Mouse (Mus musculus) testis, adult 2 months (tissue): ENCODE measurements around the gene Omg. TPM values are rescaled to one million over a fixed set of nuclear protein-coding genes. Genes with fewer than 3 reads are reported as not detected.

Experiments used
- H3K27ac ChIP-seq: fragments of 200-500 bp; 2 replicates; pipeline ENCODE4 v1.5.1; 2012; ENCODE audit warnings: low read depth, low read length; ENCODE audit not compliant: control insufficient read depth, insufficient read depth
- H3K27me3 ChIP-seq: fragments of 200-500 bp; 2 replicates; pipeline ENCODE4 v1.6.1; 2012; ENCODE audit warnings: mild to moderate bottlenecking, low read length, moderate library complexity; ENCODE audit not compliant: control insufficient read depth, insufficient read depth
- H3K36me3 ChIP-seq: fragments of 200-500 bp; 2 replicates; pipeline ENCODE4 v1.6.1; 2012; ENCODE audit warnings: mild to moderate bottlenecking, low read length; ENCODE audit not compliant: control insufficient read depth, insufficient read depth
- H3K4me1 ChIP-seq: fragments of 200-500 bp; 2 replicates; pipeline ENCODE4 v1.6.1; 2012; ENCODE audit warnings: low read length; ENCODE audit not compliant: control insufficient read depth, insufficient read depth
- H3K4me3 ChIP-seq: fragments of 200-500 bp; 2 replicates; pipeline ENCODE4 v1.5.1; 2012; ENCODE audit warnings: low read depth, mild to moderate bottlenecking, low read length, moderate library complexity, mixed read lengths; ENCODE audit not compliant: control insufficient read depth
- CTCF ChIP-seq: fragments of 200-500 bp; IDR thresholded peaks from 2 replicates; pipeline ENCODE4 v1.5.1; 2012; ENCODE audit warnings: low read depth, mild to moderate bottlenecking, inconsistent platforms, low read length, moderate library complexity; ENCODE audit not compliant: control insufficient read depth, insufficient read depth, insufficient replicate concordance
- POLR2A ChIP-seq: fragments of 200-500 bp; IDR thresholded peaks from 2 replicates; pipeline ENCODE4 v1.6.1; 2012; ENCODE audit warnings: low read depth, mild to moderate bottlenecking, inconsistent platforms, low read length, moderate library complexity; ENCODE audit not compliant: control insufficient read depth
- polyA plus RNA-seq: library from polyadenylated mRNA; depleted of rRNA; stranded (reverse); fragments of >200 nt; gene quantifications from 2 replicates; pipeline ENCODE4 v1.2.3, GENCODE M21; 2012

Omg gene
- polyA plus RNA-seq, 1 experiment, result not detected

DNA sequence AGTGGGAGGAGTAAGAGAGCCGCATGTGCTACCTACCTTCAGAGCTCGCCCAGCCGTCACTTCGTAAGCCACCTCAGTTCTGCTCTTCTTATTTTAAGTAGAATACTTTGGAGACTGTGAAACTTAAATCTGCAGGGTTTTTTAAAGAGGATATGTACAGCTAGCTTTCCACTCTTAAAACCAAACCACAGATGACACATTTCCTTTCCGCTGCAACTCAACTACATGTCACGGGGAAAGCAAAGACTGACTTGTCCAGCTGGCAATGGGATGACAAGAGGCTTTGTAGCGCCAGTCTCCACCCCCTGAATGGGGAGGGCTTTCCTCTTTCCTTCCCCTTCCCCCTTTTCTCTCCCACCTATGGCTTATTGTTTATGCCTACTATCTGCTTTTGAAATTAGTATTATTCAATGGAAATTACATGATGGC is 26.5 kb upstream of the Omg start, which contains the start of the genes Evi2 and Evi2a:
Gene Evi2 (minus strand): TSS at position 257 of the 429 bp plus-strand sequence.
Gene Evi2a (minus strand): TSS at position 277 of the 429 bp plus-strand sequence.
- Histone ChIP-seq H3K27me3 (no peaks in the 10 kb centered on the region), H3K4me1 (no peaks in the 10 kb centered on the region; the same call in 1 of the 2 replicates), H3K36me3 (no peaks in the 10 kb centered on the region), H3K4me3 (no peak within 1 kb of the TSS), H3K27ac (no peak within 1 kb of the TSS)
- TF ChIP-seq CTCF, result no peak
- TF ChIP-seq POLR2A, result no peak

- no peak for TF ChIP-seq CTCF
- TF ChIP-seq POLR2A, result no peak
- no peaks in the 10 kb centered on the region for H3K36me3 ChIP-seq
- H3K27ac ChIP-seq, result no peak overlapping the region
- no peaks in the 10 kb centered on the region for H3K27me3 ChIP-seq
- no peaks in the 10 kb centered on the region; the same call in 1 of the 2 replicates for H3K4me1 ChIP-seq
- H3K4me3 ChIP-seq, result no peak overlapping the region
Measured at GRCm38 (mm10) chr11:79529736-79530135, 25.9 kb upstream of the Omg start.

DNA sequence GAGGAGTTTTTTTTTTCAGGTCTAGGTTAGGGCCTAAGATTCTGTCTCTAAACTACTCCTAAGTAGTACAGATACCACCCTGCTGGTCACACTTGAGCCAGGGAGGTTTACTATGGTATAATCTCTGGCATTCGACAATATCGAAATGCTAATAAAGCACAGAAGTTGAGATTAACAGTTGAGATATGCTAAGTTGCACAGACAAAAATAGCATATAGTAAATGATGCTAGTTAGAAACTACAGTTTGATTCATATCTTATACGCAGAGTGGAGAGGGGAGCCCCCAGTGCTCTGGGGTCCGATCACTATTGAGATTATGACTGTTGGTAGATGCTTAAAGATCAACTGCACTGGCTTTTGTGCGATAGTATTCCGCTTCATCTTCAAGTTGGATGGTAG is 25.3 kb upstream of the Omg start:
- no peak for TF ChIP-seq POLR2A
- Histone ChIP-seq H3K4me3 (no peak overlapping the region), H3K4me1 (no peaks in the 10 kb centered on the region; the same call in 1 of the 2 replicates), H3K36me3 (no peaks in the 10 kb centered on the region), H3K27me3 (no peaks in the 10 kb centered on the region), H3K27ac (no peak overlapping the region)

DNA sequence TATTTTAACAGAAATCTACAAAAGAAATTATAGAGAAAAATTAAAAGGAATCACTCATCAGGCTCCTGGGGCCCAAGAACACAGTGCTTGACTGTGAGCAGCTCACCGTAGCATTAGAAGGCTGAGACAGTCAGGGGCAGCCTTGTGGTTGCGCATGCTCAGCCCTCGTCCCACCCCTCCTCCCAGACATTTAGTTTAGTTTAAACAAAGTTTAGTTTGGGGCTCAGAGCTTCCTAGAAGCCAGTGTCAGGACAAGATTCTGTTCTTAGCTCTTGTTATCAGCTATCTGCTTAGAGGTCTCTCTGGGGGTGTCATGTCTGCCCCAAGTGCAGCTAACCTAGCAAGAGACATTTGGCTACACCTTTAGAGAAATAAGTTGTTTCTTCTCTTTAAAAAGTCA is 24.7 kb upstream of the Omg start:
- Histone ChIP-seq H3K27me3 (no peaks in the 10 kb centered on the region), H3K4me1 (no peaks in the 10 kb centered on the region; the same call in 1 of the 2 replicates), H3K36me3 (no peaks in the 10 kb centered on the region), H3K27ac (no peak overlapping the region), H3K4me3 (no peak overlapping the region)
- TF ChIP-seq CTCF, result no peak
- no peak for TF ChIP-seq POLR2A

DNA sequence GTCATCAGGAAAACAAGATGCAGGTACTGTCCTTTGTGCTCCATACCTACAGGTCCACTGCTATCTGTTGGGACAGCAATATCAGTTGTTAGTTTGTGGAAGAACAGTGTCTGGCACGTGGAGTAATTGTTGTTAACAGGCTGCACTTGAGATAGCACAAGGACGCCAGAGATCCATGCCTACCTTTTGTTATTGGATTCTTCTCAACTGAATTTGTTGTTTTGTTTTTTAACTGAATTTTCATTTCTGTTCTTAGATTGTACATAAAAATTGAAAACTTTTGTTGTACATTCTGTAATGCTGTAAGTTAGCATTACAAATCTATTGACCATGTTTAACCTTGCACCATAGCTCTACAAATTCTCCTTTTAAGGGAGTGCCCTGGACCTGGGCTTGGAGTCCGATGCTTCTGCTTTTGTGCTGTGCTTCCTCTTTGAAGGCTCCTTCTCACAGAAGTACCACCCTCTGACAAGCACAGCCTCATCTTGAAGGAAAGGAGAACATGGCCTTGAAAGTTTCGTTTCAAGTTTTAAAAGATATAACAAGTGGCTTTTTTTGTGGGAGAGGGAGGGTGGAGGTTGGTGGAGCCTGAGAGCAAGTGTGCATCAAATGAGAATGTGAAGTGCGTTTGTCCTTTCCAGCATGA is 24.0 kb upstream of the Omg start:
- no peaks in the 10 kb centered on the region for H3K36me3 ChIP-seq
- H3K27ac ChIP-seq, result no peak overlapping the region
- H3K4me3 ChIP-seq, result no peak overlapping the region
- H3K27me3 ChIP-seq, result no peaks in the 10 kb centered on the region
- H3K4me1 ChIP-seq, result no peaks in the 10 kb centered on the region
- TF ChIP-seq CTCF, result no peak
- TF ChIP-seq POLR2A, result no peak

DNA sequence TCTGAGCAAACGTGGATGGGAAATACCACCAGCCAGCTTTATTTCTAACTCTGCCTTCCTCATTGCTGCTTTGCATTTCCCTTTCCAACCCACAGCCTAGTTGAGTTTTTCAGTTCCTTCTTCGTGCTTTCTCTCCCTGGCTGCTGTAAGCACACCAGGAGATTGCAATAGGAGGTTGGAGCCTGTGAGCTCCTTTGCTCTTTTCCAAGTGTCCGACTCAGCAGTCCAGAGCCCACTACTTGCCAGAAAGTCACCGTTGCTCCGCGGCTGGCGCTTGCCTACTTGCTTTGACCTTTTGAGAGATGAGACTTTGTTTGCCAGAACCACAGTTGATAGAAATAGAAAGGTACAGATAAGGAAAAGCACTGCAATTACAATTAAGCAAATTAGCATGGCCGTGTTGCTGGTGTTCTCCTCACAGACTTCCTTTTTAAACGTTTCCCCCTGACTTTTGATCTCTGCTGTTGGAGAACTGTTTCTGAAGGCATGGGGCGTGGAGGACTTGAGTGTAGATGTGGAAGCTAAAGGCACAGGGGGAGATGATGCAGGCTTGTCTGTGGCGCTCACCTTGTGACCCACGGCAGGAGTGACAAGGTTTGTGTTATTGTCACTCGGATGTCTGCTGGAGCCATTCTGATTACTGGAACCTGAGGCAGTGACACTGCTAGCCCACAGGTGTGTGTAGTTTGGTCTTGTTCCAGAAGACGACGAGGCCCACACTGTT is 23.3 kb upstream of the Omg start:
- Histone ChIP-seq H3K4me3 (no peak overlapping the region), H3K27me3 (no peaks in the 10 kb centered on the region), H3K4me1 (no peaks in the 10 kb centered on the region), H3K36me3 (no peaks in the 10 kb centered on the region), H3K27ac (no peak overlapping the region)
- TF ChIP-seq POLR2A, result no peak
- no peak for TF ChIP-seq CTCF

DNA sequence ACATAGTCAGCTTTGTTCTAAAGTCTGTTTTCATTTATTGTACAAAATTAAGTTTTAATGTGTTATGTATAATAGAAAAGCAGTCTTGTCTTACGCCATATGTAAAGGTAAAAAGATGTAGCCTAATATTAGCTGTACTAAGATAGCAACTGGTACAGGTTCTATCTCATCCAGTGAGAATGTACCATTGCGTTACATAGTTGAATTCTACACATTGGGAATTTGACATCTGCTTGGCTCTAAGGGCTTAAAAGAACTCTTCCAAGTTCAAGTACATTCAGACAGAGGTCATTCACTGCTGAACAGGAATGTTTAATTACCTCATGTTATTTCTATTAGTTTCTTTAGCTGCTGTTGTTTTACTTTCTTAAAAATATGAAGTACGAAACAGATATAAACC is 22.7 kb upstream of the Omg start:
- H3K27ac ChIP-seq, result no peak overlapping the region
- TF ChIP-seq POLR2A (no peak), CTCF (no peak)
- H3K36me3 ChIP-seq, result no peaks in the 10 kb centered on the region

More for the DNA sequence above, 22.7 kb upstream of the Omg start:
- Histone ChIP-seq H3K4me3 (no peak overlapping the region), H3K27me3 (no peaks in the 10 kb centered on the region), H3K4me1 (no peaks in the 10 kb centered on the region)
